ENCODE assay signal across 3 mouse cellular contexts in the genomic region with DNA sequence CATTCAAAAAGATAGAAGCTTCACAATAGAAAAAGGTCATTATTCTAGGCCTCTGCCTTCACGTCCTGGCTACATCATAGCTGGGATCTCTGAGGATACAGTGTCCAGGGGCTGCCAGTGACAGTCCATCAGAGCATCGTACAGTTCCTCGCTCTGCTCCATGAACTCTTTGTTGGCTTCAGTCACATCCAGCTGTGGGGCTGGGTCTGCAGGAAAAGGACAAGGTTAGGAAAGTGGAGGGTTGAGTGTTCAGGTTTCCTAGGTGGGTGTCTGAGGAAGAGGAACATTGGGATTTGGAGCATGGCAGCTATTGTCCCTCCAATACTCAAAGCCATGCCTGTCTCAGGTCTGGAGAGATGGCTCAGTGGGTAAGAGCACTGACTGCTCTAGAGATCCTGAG.
TF ChIP-seq lines count a peak whose summit lies in the region.

No protein-coding gene starts in this region.

TF ChIP-seq in CH12.LX, 34 proteins besides CTCF, POLR2A, EP300 and RAD21:
- TF ChIP-seq SMC3 (IDR thresholded peaks at IDR 0.05; ENCODE audit: low read depth, low read length) (peak; percentile 16; the same call in 1 of the 2 replicates), POLR2AphosphoS2 (IDR thresholded peaks at IDR 0.05; ENCODE audit: low read depth, low read length) (peak; percentile 100), MXI1 (IDR thresholded peaks at IDR 0.05; ENCODE audit: low read depth, low read length) (no peak), USF2 (conservative IDR thresholded peaks at IDR 0.05; ENCODE audit: low read depth, low read length) (no peak), ZMIZ1 (IDR thresholded peaks at IDR 0.05; ENCODE audit: low read depth, low read length) (peak; percentile 92; the same call in 1 of the 2 replicates), CHD2 (IDR thresholded peaks at IDR 0.05; ENCODE audit: low read length) (peak; percentile 91), E2F4 (IDR thresholded peaks at IDR 0.05; ENCODE audit: insufficient replicate concordance, low read depth, low read length) (0 out of 2 replicates have a peak, but pooled peaks have one; percentile 36)

TF ChIP-seq in MEL, 35 proteins besides CTCF, POLR2A, EP300 and RAD21:
- TF ChIP-seq BHLHE40 (IDR thresholded peaks at IDR 0.05; ENCODE audit: borderline replicate concordance, low read depth, low read length) (peak; percentile 11; the same call in 1 of the 2 replicates), KAT2A (conservative IDR thresholded peaks at IDR 0.05; ENCODE audit: low read depth, low read length) (no peak), MEF2A (IDR thresholded peaks at IDR 0.05; ENCODE audit: extremely low read depth, insufficient replicate concordance, low read depth, low read length, poor library complexity, severe bottlenecking) (no peak), USF2 (IDR thresholded peaks at IDR 0.05; ENCODE audit: borderline replicate concordance in 1 of 2, insufficient read depth in 1 of 2, low read depth in 1 of 2, low read length in 2 of 2) (no peak), POLR2AphosphoS2 (IDR thresholded peaks at IDR 0.05; ENCODE audit: low read length) (peak; percentile 100), JUND (IDR thresholded peaks at IDR 0.05; ENCODE audit: low read depth, low read length) (no peak), UBTF (IDR thresholded peaks at IDR 0.05; ENCODE audit: borderline replicate concordance, insufficient read depth, low read depth, low read length) (no peak), MYC (IDR thresholded peaks at IDR 0.05; ENCODE audit: low read depth, low read length) (no peak), POLR2AphosphoS5 (IDR thresholded peaks at IDR 0.05; ENCODE audit: borderline replicate concordance, low read depth, low read length) (no peak; the same call in 1 of the 2 replicates), TAL1 (IDR thresholded peaks at IDR 0.05; ENCODE audit: low read length) (no peak), MAX (IDR thresholded peaks at IDR 0.05; ENCODE audit: low read length) (no peak), ETS1 (IDR thresholded peaks at IDR 0.05; ENCODE audit: low read depth, low read length) (no peak), RCOR1 (IDR thresholded peaks at IDR 0.05; ENCODE audit: low read depth, low read length) (no peak), SIN3A (IDR thresholded peaks at IDR 0.05; ENCODE audit: low read length) (0 out of 2 replicates have a peak, but pooled peaks have one; percentile 0), USF1 (IDR thresholded peaks at IDR 0.05; ENCODE audit: low read depth, low read length) (no peak), CHD2 (IDR thresholded peaks at IDR 0.05; ENCODE audit: low read length) (peak; percentile 78), ZNF384 (IDR thresholded peaks at IDR 0.05; ENCODE audit: low read depth, low read length) (no peak), CHD1 (IDR thresholded peaks at IDR 0.05; ENCODE audit: low read depth, low read length) (no peak), NRF1 (IDR thresholded peaks at IDR 0.05; ENCODE audit: insufficient read depth, low read depth, low read length, poor library complexity, severe bottlenecking) (no peak), MXI1 (IDR thresholded peaks at IDR 0.05; ENCODE audit: low read depth, low read length) (no peak), NELFE (IDR thresholded peaks at IDR 0.05; ENCODE audit: low read depth, low read length) (no peak), GABPA (IDR thresholded peaks at IDR 0.05; ENCODE audit: low read depth, low read length) (no peak), ZMIZ1 (IDR thresholded peaks at IDR 0.05; ENCODE audit: low read depth, low read length) (peak; percentile 96), GATA1 (IDR thresholded peaks at IDR 0.05; ENCODE audit: low read depth, low read length) (no peak), ZC3H11A (IDR thresholded peaks at IDR 0.05; ENCODE audit: low read depth, low read length) (no peak), TBP (IDR thresholded peaks at IDR 0.05; ENCODE audit: low read depth, low read length) (no peak), E2F4 (IDR thresholded peaks at IDR 0.05; ENCODE audit: borderline replicate concordance, low read depth, low read length) (no peak), ZKSCAN1 (IDR thresholded peaks at IDR 0.05; ENCODE audit: low read depth, low read length) (no peak), MYB (IDR thresholded peaks at IDR 0.05; ENCODE audit: low read depth, low read length) (no peak; the same call in 1 of the 2 replicates)
TF ChIP-seq in MEL: peak in this region for 5.

TF ChIP-seq in myocyte, 11 proteins besides CTCF, POLR2A, EP300 and RAD21:
- TF ChIP-seq REST (IDR thresholded peaks at IDR 0.05; ENCODE audit: insufficient read depth, insufficient read length) (no peak), POLR2AphosphoS2 (IDR thresholded peaks at IDR 0.05; ENCODE audit: insufficient read length, low read depth) (peak; percentile 64)
